Mouse (Mus musculus): ENCODE measurements around the gene Trpc4ap. TPM values are rescaled to one million over a fixed set of nuclear protein-coding genes. Genes with fewer than 3 reads are reported as not detected.

The Trpc4ap gene
- total and polyA plus RNA-seq, 3 experiments = 60.4 to 187 (median 161) TPM

GRCm38 (mm10) chr2:155613953-155614352, 78.2 kb downstream of the Trpc4ap start:
- no peaks in the 10 kb centered on the region for H3K36me3 ChIP-seq (ENCODE audit: control insufficient read depth in 1 of 2, insufficient read depth in 2 of 2, low read length in 2 of 2)
- TF ChIP-seq ETS1 (IDR thresholded peaks at IDR 0.05; ENCODE audit: low read depth, low read length) = no peak
- 0 out of 2 replicates have a peak, but pooled peaks have one; percentile 22 for TF ChIP-seq SIN3A (IDR thresholded peaks at IDR 0.05; ENCODE audit: low read length)
- DNase-seq (ENCODE audit: low read depth, low spot score) = no peak
- H3K79me2 ChIP-seq (ENCODE audit: control insufficient read depth, insufficient read depth, low read length, poor library complexity) = no peaks in the 10 kb centered on the region
- H3K9me3 ChIP-seq (replicated peaks; ENCODE audit: insufficient read depth, low read length) = no peaks in the 10 kb centered on the region
- H3K9ac ChIP-seq (ENCODE audit: control insufficient read depth, low read depth, low read length, poor library complexity, severe bottlenecking) = peak overlapping the region; percentile 47
- peaks cover 0 to 10% of the 10 kb centered on the region in 2 experiments; a peak in 2 of 4 replicates for H3K4me1 ChIP-seq (ENCODE audit: control insufficient read depth in 1 of 2, insufficient read depth in 2 of 2, low read length in 2 of 2)
- H3K27me3 ChIP-seq (ENCODE audit: control insufficient read depth in 1 of 2, insufficient read depth in 2 of 2, low read length in 2 of 2) = no peaks in the 10 kb centered on the region
- no peak overlapping the region for H3K27ac ChIP-seq (ENCODE audit: control insufficient read depth, low read depth, low read length)
- peak overlapping the region; percentile 27 to 74 for H3K4me3 ChIP-seq (ENCODE audit: control insufficient read depth in 1 of 2, insufficient read depth in 1 of 2, low read depth in 2 of 2, low read length in 2 of 2)

- Histone ChIP-seq H3K27ac (ENCODE audit: control insufficient read depth, low read depth, low read length) (no peak overlapping the region), H3K9ac (ENCODE audit: control insufficient read depth, low read depth, low read length, poor library complexity, severe bottlenecking) (peak overlapping the region; percentile 47), H3K4me3 (ENCODE audit: control insufficient read depth in 1 of 2, insufficient read depth in 1 of 2, low read depth in 2 of 2, low read length in 2 of 2) (peak overlapping the region; percentile 27 to 74), H3K27me3 (ENCODE audit: control insufficient read depth in 1 of 2, insufficient read depth in 2 of 2, low read length in 2 of 2) (no peaks in the 10 kb centered on the region), H3K36me3 (ENCODE audit: control insufficient read depth in 1 of 2, insufficient read depth in 2 of 2, low read length in 2 of 2) (no peaks in the 10 kb centered on the region), H3K79me2 (ENCODE audit: control insufficient read depth, insufficient read depth, low read length, poor library complexity) (no peaks in the 10 kb centered on the region), H3K9me3 (replicated peaks; ENCODE audit: insufficient read depth, low read length) (no peaks in the 10 kb centered on the region), H3K4me1 (ENCODE audit: control insufficient read depth in 1 of 2, insufficient read depth in 2 of 2, low read length in 2 of 2) (peaks cover 0 to 10% of the 10 kb centered on the region in 2 experiments; a peak in 2 of 4 replicates)
- peak; percentile 95 for DNase-seq (ENCODE audit: low read depth, low spot score)
- TF ChIP-seq ZNF384 (IDR thresholded peaks at IDR 0.05; ENCODE audit: low read depth, low read length) (no peak), GATA1 (IDR thresholded peaks at IDR 0.05; ENCODE audit: low read depth, low read length) (no peak), SMC3 (IDR thresholded peaks at IDR 0.05; ENCODE audit: low read depth, low read length) (peak; percentile 10; the same call in 1 of the 2 replicates), MYB (IDR thresholded peaks at IDR 0.05; ENCODE audit: low read depth, low read length) (no peak), BHLHE40 (IDR thresholded peaks at IDR 0.05; ENCODE audit: borderline replicate concordance, low read depth, low read length) (peak; percentile 79; the same call in 1 of the 2 replicates), POLR2AphosphoS5 (IDR thresholded peaks at IDR 0.05; ENCODE audit: borderline replicate concordance, low read depth, low read length) (peak; percentile 69), SIN3A (IDR thresholded peaks at IDR 0.05; ENCODE audit: low read length) (peak; percentile 28; the same call in 1 of the 2 replicates), ZMIZ1 (IDR thresholded peaks at IDR 0.05; ENCODE audit: low read depth, low read length) (no peak; the same call in 1 of the 2 replicates), MAX (IDR thresholded peaks at IDR 0.05; ENCODE audit: low read length) (peak; percentile 46), MAZ (IDR thresholded peaks at IDR 0.05; ENCODE audit: low read depth, low read length) (no peak), EP300 (IDR thresholded peaks at IDR 0.05; ENCODE audit: low read depth in 1 of 2, low read length in 2 of 2) (no peak), NELFE (IDR thresholded peaks at IDR 0.05; ENCODE audit: low read depth, low read length) (peak; percentile 31; the same call in 1 of the 2 replicates), POLR2AphosphoS2 (IDR thresholded peaks at IDR 0.05; ENCODE audit: low read length) (no peak), MXI1 (IDR thresholded peaks at IDR 0.05; ENCODE audit: low read depth, low read length) (peak; percentile 51; the same call in 1 of the 2 replicates), POLR2A (IDR thresholded peaks at IDR 0.05; ENCODE audit: control insufficient read depth in 1 of 2, insufficient read depth in 1 of 2, low read depth in 1 of 2, low read length in 2 of 2, poor library complexity in 1 of 2) (peak in 1 of 2 experiments; percentile 58; a peak in 2 of 4 replicates), GABPA (IDR thresholded peaks at IDR 0.05; ENCODE audit: low read depth, low read length) (no peak), TBP (IDR thresholded peaks at IDR 0.05; ENCODE audit: low read depth, low read length) (0 out of 2 replicates have a peak, but pooled peaks have one; percentile 35), RAD21 (IDR thresholded peaks at IDR 0.05; ENCODE audit: low read depth, low read length) (no peak), USF1 (IDR thresholded peaks at IDR 0.05; ENCODE audit: low read depth, low read length) (no peak), KAT2A (conservative IDR thresholded peaks at IDR 0.05; ENCODE audit: low read depth, low read length) (no peak)
Measured at GRCm38 (mm10) chr2:155613326-155613755, 78.8 kb downstream of the Trpc4ap start.
